Comparison of ENCODE assay signal across 16 mouse cellular contexts in genomic region chr14:31421509-31422295, GRCm38 (mm10). TPM values are rescaled to one million over a fixed set of nuclear protein-coding genes. Genes with fewer than 3 reads are reported as not detected.
DNase-seq lines count a peak whose midpoint lies in the region; ATAC-seq and TF ChIP-seq lines count a peak whose summit lies in the region.
"Had no signal": no experiment of that assay in that cellular context is flagged by ENCODE, and none has a peak within 500 bp of the region (broad histone marks: within the 10 kb centered on the region; RNA-seq: fewer than 3 reads in every experiment).

No protein-coding gene starts in this region.

- H3K36me3 ChIP-seq in hindbrain, embryonic 10.5 days: peaks cover 16% of the 10 kb centered on the region
- no peaks in the 10 kb centered on the region for H3K36me3 ChIP-seq in hindbrain, postnatal 0 days (ENCODE audit: insufficient read depth, low read length)
- H3K36me3 ChIP-seq in kidney, embryonic 14.5 days (ENCODE audit: control insufficient read depth, insufficient read depth, low read length): no peaks in the 10 kb centered on the region
- no peaks in the 10 kb centered on the region for H3K36me3 ChIP-seq in liver, embryonic 14.5 days (replicated peaks; ENCODE audit: control insufficient read depth, insufficient read depth, low read depth)

- no peak overlapping the region for H3K4me3 ChIP-seq in hindbrain, embryonic 10.5 days
- no peak overlapping the region for H3K4me3 ChIP-seq in hindbrain, postnatal 0 days (ENCODE audit: low read length)
- no peak overlapping the region for H3K4me3 ChIP-seq in brown adipose tissue, adult 24 weeks (ENCODE audit: insufficient read depth, low read depth, low read length)
- H3K4me3 ChIP-seq in kidney, embryonic 14.5 days (ENCODE audit: low read length): no peak overlapping the region
- H3K4me3 ChIP-seq in liver, embryonic 14.5 days (ENCODE audit: insufficient read depth in 1 of 2, low read depth in 2 of 2, low read length in 2 of 2): no peak overlapping the region
- H3K4me3 ChIP-seq: heart, adult 2 months; limb, embryonic 13.5 days; midbrain, embryonic 15.5 days had no signal

- no peak for ATAC-seq in hindbrain, postnatal 0 days
- ATAC-seq in kidney, embryonic 14.5 days (ENCODE audit: low FRiP score, low TSS enrichment): no peak
- ATAC-seq in liver, embryonic 14.5 days (ENCODE audit: insufficient read depth): no peak
- ATAC-seq: midbrain, embryonic 15.5 days; Patski had no signal

- WGBS in hindbrain, embryonic 10.5 days: 83% methylated on average over 18 of the region's 18 CpGs
- 78% methylated on average over 18 of the region's 18 CpGs for WGBS in hindbrain, postnatal 0 days
- 72% methylated on average over 18 of the region's 18 CpGs for WGBS in kidney, embryonic 14.5 days
- 74% methylated on average over 18 of the region's 18 CpGs for WGBS in liver, embryonic 14.5 days (ENCODE audit: insufficient replicate concordance)

- H3K4me2 ChIP-seq in hindbrain, postnatal 0 days (ENCODE audit: low read depth, low read length): no peak overlapping the region
- H3K4me2 ChIP-seq in kidney, embryonic 14.5 days (replicated peaks; ENCODE audit: low read depth, low read length): no peak overlapping the region
- peak overlapping the region; percentile 4; the same call in 1 of the 2 replicates for H3K4me2 ChIP-seq in liver, embryonic 14.5 days (ENCODE audit: low read depth)
- H3K4me2 ChIP-seq: limb, embryonic 13.5 days; midbrain, embryonic 15.5 days had no signal

- no peak overlapping the region for H3K9ac ChIP-seq in hindbrain, postnatal 0 days (replicated peaks; ENCODE audit: low read length)
- H3K9ac ChIP-seq in kidney, embryonic 14.5 days (ENCODE audit: low read depth, low read length): no peak overlapping the region
- no peak overlapping the region for H3K9ac ChIP-seq in liver, embryonic 14.5 days (replicated peaks)
- H3K9ac ChIP-seq: limb, embryonic 13.5 days; midbrain, embryonic 15.5 days had no signal

- H3K9me3 ChIP-seq in hindbrain, embryonic 10.5 days: peaks cover 8% of the 10 kb centered on the region; the same call in 1 of the 2 replicates
- H3K9me3 ChIP-seq in hindbrain, postnatal 0 days (ENCODE audit: low read length): no peaks in the 10 kb centered on the region
- H3K9me3 ChIP-seq in kidney, embryonic 14.5 days (ENCODE audit: control insufficient read depth, low read length): no peaks in the 10 kb centered on the region
- H3K9me3 ChIP-seq in liver, embryonic 14.5 days (ENCODE audit: control insufficient read depth, low read length): no peaks in the 10 kb centered on the region
- H3K9me3 ChIP-seq: midbrain, embryonic 15.5 days had no signal

- no peak for TF ChIP-seq CTCF in hindbrain, postnatal 0 days (IDR thresholded peaks at IDR 0.05; ENCODE audit: low read depth)
- no peak for TF ChIP-seq CTCF in liver, embryonic 14.5 days (IDR thresholded peaks at IDR 0.05; ENCODE audit: low read depth)

- H3K4me1 ChIP-seq in hindbrain, embryonic 10.5 days (replicated peaks): peaks cover 55% of the 10 kb centered on the region
- H3K4me1 ChIP-seq in hindbrain, postnatal 0 days (ENCODE audit: insufficient read depth, low read length): peaks cover 16% of the 10 kb centered on the region; the same call in 1 of the 2 replicates
- peaks cover 59% of the 10 kb centered on the region for H3K4me1 ChIP-seq in brown adipose tissue, adult 24 weeks (ENCODE audit: control insufficient read depth, insufficient read depth, insufficient read length, low read length)
- H3K4me1 ChIP-seq in kidney, embryonic 14.5 days (ENCODE audit: control insufficient read depth, insufficient read depth, low read length): peaks cover 22% of the 10 kb centered on the region
- H3K4me1 ChIP-seq in liver, embryonic 14.5 days (replicated peaks; ENCODE audit: control insufficient read depth in 2 of 2, insufficient read depth in 2 of 2, low read length in 1 of 2): peaks cover 3 to 28% of the 10 kb centered on the region in 2 experiments; a peak in 3 of 4 replicates

- H3K27ac ChIP-seq in hindbrain, embryonic 10.5 days: peak overlapping the region; percentile 4; the same call in 1 of the 2 replicates
- no peak overlapping the region for H3K27ac ChIP-seq in hindbrain, postnatal 0 days
- H3K27ac ChIP-seq in brown adipose tissue, adult 24 weeks (replicated peaks; ENCODE audit: low read depth, low read length): peak overlapping the region; percentile 67
- 0 out of 2 replicates have a peak overlapping the region, but pooled peaks have one; percentile 32 for H3K27ac ChIP-seq in kidney, embryonic 14.5 days (ENCODE audit: low read depth, low read length)
- no peak overlapping the region; the same call in 1 of the 2 replicates for H3K27ac ChIP-seq in liver, embryonic 14.5 days
- H3K27ac ChIP-seq: limb, embryonic 13.5 days; midbrain, embryonic 15.5 days had no signal

- H3K27me3 ChIP-seq in hindbrain, embryonic 10.5 days (ENCODE audit: insufficient read depth, poor library complexity, severe bottlenecking): no peaks in the 10 kb centered on the region
- no peaks in the 10 kb centered on the region for H3K27me3 ChIP-seq in hindbrain, postnatal 0 days (ENCODE audit: insufficient read depth, low read length)
- no peaks in the 10 kb centered on the region for H3K27me3 ChIP-seq in kidney, embryonic 14.5 days (ENCODE audit: control insufficient read depth, insufficient read depth, low read length)
- H3K27me3 ChIP-seq in liver, embryonic 14.5 days (ENCODE audit: control insufficient read depth, insufficient read depth, low read length): no peaks in the 10 kb centered on the region
- H3K27me3 ChIP-seq: limb, embryonic 13.5 days; midbrain, embryonic 15.5 days; Patski had no signal

- no peak for DNase-seq in hindbrain, embryonic 10.5 days (ENCODE audit: low spot score)
- DNase-seq in hindbrain, postnatal 0 days (ENCODE audit: low spot score): no peak
- no peak for DNase-seq in liver, embryonic 14.5 days (ENCODE audit: low read depth in 3 of 3, low spot score in 3 of 3)
- no peak for DNase-seq in retina, postnatal 1 day
- no peak for DNase-seq in cerebellum, postnatal 4 days (ENCODE audit: low spot score in 2 of 2)
- DNase-seq: adrenal gland, postnatal 25 days; embryo, embryonic 11 days; heart, adult 2 months; heart, postnatal 36 days; lung, postnatal 4 days; right cerebral cortex, postnatal 14 days had no signal

- no peak for TF ChIP-seq EP300 in liver, embryonic 14.5 days (IDR thresholded peaks at IDR 0.05; ENCODE audit: low read depth)

RNA-seq across cellular contexts. Expression of gene Sh3bp5, which starts 14.2 kb away (rescaled TPM):
- 19.3 and 23.7 TPM in 2 replicates for polyA plus RNA-seq in hindbrain, embryonic 10.5 days (2016; fragmentation: Nextera tagmentation; extraction: Ambion mirVana)
- total RNA-seq in hindbrain, postnatal 0 days (2014; rRNA removed): 41.6 and 53.9 TPM in 2 replicates
- 127 and 149 TPM in 2 replicates for polyA plus RNA-seq in hindbrain, postnatal 0 days (2015; fragmentation: Nextera tagmentation; extraction: Ambion mirVana)
- polyA plus RNA-seq in brown adipose tissue, adult 24 weeks (2012; ENCODE audit: insufficient read depth, insufficient read length, missing spikeins): 65.9 and 67.5 TPM in 2 replicates
- polyA plus RNA-seq in kidney, embryonic 14.5 days (2014; fragmentation: Nextera tagmentation; extraction: Ambion mirVana): 6.7 and 14.3 TPM in 2 replicates
- polyA plus RNA-seq in liver, embryonic 14.5 days (2012; rRNA removed): 9.8 and 14.7 TPM in 2 replicates
- polyA plus RNA-seq in liver, embryonic 14.5 days (2014; fragmentation: Nextera tagmentation; extraction: Ambion mirVana): 6.4 and 6.9 TPM in 2 replicates

Comparison
In these comparisons a context has a peak if more than half of its experiments do, and no peak if none do; other contexts are left out.
1. H3K27ac ChIP-seq: peak in hindbrain, embryonic 10.5 days (single experiment), brown adipose tissue, adult 24 weeks (single experiment) and kidney, embryonic 14.5 days (single experiment); none in hindbrain, postnatal 0 days (single experiment) and liver, embryonic 14.5 days (single experiment).